In genomic region chr1:136363035-136363434, GRCm38 (mm10) we compare ENCODE assay signal across 18 mouse cellular contexts. TPM values are rescaled to one million over a fixed set of nuclear protein-coding genes. Genes with fewer than 3 reads are reported as not detected.
DNase-seq lines count a peak whose midpoint lies in the region; ATAC-seq lines count a peak whose summit lies in the region.
"Had no signal": no experiment of that assay in that cellular context is flagged by ENCODE, and none has a peak within 500 bp of the region (broad histone marks: within the 10 kb centered on the region; RNA-seq: fewer than 3 reads in every experiment).

No protein-coding gene starts in this region.

- WGBS in embryonic facial prominence, embryonic 12.5 days: 52% methylated on average over 6 of the region's 6 CpGs
- 63% methylated on average over 6 of the region's 6 CpGs for WGBS in embryonic facial prominence, embryonic 10.5 days
- WGBS in midbrain, embryonic 10.5 days: 68% methylated on average over 6 of the region's 6 CpGs
- 44% methylated on average over 6 of the region's 6 CpGs for WGBS in midbrain, embryonic 13.5 days
- WGBS in forebrain, embryonic 12.5 days: 42% methylated on average over 6 of the region's 6 CpGs
- 63% methylated on average over 6 of the region's 6 CpGs for WGBS in limb, embryonic 12.5 days

- H3K9ac ChIP-seq in embryonic facial prominence, embryonic 12.5 days: no peak overlapping the region
- no peak overlapping the region for H3K9ac ChIP-seq in midbrain, embryonic 13.5 days (replicated peaks)
- H3K9ac ChIP-seq in forebrain, embryonic 12.5 days: no peak overlapping the region
- H3K9ac ChIP-seq in limb, embryonic 12.5 days (replicated peaks): no peak overlapping the region
- H3K9ac ChIP-seq: liver, embryonic 15.5 days; neural tube, embryonic 13.5 days; stomach, embryonic 15.5 days had no signal

- ATAC-seq in embryonic facial prominence, embryonic 12.5 days (ENCODE audit: insufficient number of reproducible peaks, insufficient read depth, low FRiP score, low TSS enrichment): no peak
- no peak for ATAC-seq in midbrain, embryonic 13.5 days
- 0 out of 2 replicates have a peak, but pooled peaks have one; percentile 49 for ATAC-seq in forebrain, embryonic 12.5 days (ENCODE audit: low FRiP score)
- ATAC-seq in limb, embryonic 12.5 days (ENCODE audit: insufficient number of reproducible peaks, insufficient read depth, low FRiP score, low TSS enrichment, low read depth): no peak
- ATAC-seq: lung, postnatal 0 days had no signal

- DNase-seq in embryonic facial prominence, embryonic 10.5 days (ENCODE audit: low spot score): no peak
- DNase-seq in midbrain, embryonic 10.5 days (ENCODE audit: low spot score): no peak
- DNase-seq in left cerebral cortex, adult 9 months (ENCODE audit: low spot score in 2 of 2): no peak
- no peak for DNase-seq in yolk sac, embryonic 10.5 days (ENCODE audit: low spot score)
- DNase-seq: adrenal gland, adult 2 months; cerebellum, adult 9-10 months; kidney, adult 11 months; right cerebral cortex, postnatal 25 days; thymus, adult 2 months had no signal

- H3K4me1 ChIP-seq in embryonic facial prominence, embryonic 12.5 days: peaks cover 7% of the 10 kb centered on the region; the same call in 1 of the 2 replicates
- peaks cover 23% of the 10 kb centered on the region for H3K4me1 ChIP-seq in embryonic facial prominence, embryonic 10.5 days
- H3K4me1 ChIP-seq in midbrain, embryonic 10.5 days: peaks cover 40% of the 10 kb centered on the region
- peaks cover 13% of the 10 kb centered on the region for H3K4me1 ChIP-seq in midbrain, embryonic 13.5 days (replicated peaks)
- peaks cover 18% of the 10 kb centered on the region for H3K4me1 ChIP-seq in forebrain, embryonic 12.5 days
- peaks cover 28% of the 10 kb centered on the region for H3K4me1 ChIP-seq in limb, embryonic 12.5 days (replicated peaks)
- H3K4me1 ChIP-seq: neural tube, embryonic 13.5 days; stomach, embryonic 15.5 days had no signal

- H3K27me3 ChIP-seq in embryonic facial prominence, embryonic 12.5 days: no peaks in the 10 kb centered on the region
- no peaks in the 10 kb centered on the region for H3K27me3 ChIP-seq in embryonic facial prominence, embryonic 10.5 days (replicated peaks; ENCODE audit: low read depth, poor library complexity, severe bottlenecking)
- no peaks in the 10 kb centered on the region for H3K27me3 ChIP-seq in midbrain, embryonic 10.5 days (ENCODE audit: low read depth, poor library complexity, severe bottlenecking)
- H3K27me3 ChIP-seq in midbrain, embryonic 13.5 days: no peaks in the 10 kb centered on the region
- H3K27me3 ChIP-seq in forebrain, embryonic 12.5 days: no peaks in the 10 kb centered on the region
- H3K27me3 ChIP-seq in limb, embryonic 12.5 days: no peaks in the 10 kb centered on the region
- H3K27me3 ChIP-seq: neural tube, embryonic 13.5 days; stomach, embryonic 15.5 days had no signal

- no peaks in the 10 kb centered on the region for H3K36me3 ChIP-seq in embryonic facial prominence, embryonic 12.5 days
- no peaks in the 10 kb centered on the region for H3K36me3 ChIP-seq in embryonic facial prominence, embryonic 10.5 days (replicated peaks)
- H3K36me3 ChIP-seq in midbrain, embryonic 10.5 days: no peaks in the 10 kb centered on the region
- no peaks in the 10 kb centered on the region for H3K36me3 ChIP-seq in midbrain, embryonic 13.5 days
- H3K36me3 ChIP-seq in forebrain, embryonic 12.5 days (replicated peaks): no peaks in the 10 kb centered on the region
- H3K36me3 ChIP-seq in limb, embryonic 12.5 days: no peaks in the 10 kb centered on the region
- H3K36me3 ChIP-seq: heart, embryonic 10.5 days; liver, embryonic 15.5 days; neural tube, embryonic 13.5 days; stomach, embryonic 15.5 days had no signal

- H3K27ac ChIP-seq in embryonic facial prominence, embryonic 12.5 days: 0 out of 2 replicates have a peak overlapping the region, but pooled peaks have one; percentile 26
- no peak overlapping the region for H3K27ac ChIP-seq in embryonic facial prominence, embryonic 10.5 days (replicated peaks)
- H3K27ac ChIP-seq in midbrain, embryonic 10.5 days (replicated peaks): peak overlapping the region; percentile 70
- H3K27ac ChIP-seq in midbrain, embryonic 13.5 days: no peak overlapping the region
- H3K27ac ChIP-seq in forebrain, embryonic 12.5 days: peak overlapping the region; percentile 43
- H3K27ac ChIP-seq in limb, embryonic 12.5 days: peak overlapping the region; percentile 77; the same call in 1 of the 2 replicates
- H3K27ac ChIP-seq: heart, embryonic 10.5 days; liver, embryonic 15.5 days; neural tube, embryonic 13.5 days; stomach, embryonic 15.5 days had no signal

- H3K4me2 ChIP-seq in embryonic facial prominence, embryonic 12.5 days (replicated peaks): no peak overlapping the region
- H3K4me2 ChIP-seq in midbrain, embryonic 13.5 days (replicated peaks): no peak overlapping the region
- H3K4me2 ChIP-seq in forebrain, embryonic 12.5 days: 0 out of 2 replicates have a peak overlapping the region, but pooled peaks have one; percentile 13
- H3K4me2 ChIP-seq in limb, embryonic 12.5 days: no peak overlapping the region
- H3K4me2 ChIP-seq: liver, embryonic 15.5 days; neural tube, embryonic 13.5 days; stomach, embryonic 15.5 days had no signal

- H3K4me3 ChIP-seq in embryonic facial prominence, embryonic 12.5 days: no peak overlapping the region
- no peak overlapping the region for H3K4me3 ChIP-seq in embryonic facial prominence, embryonic 10.5 days
- H3K4me3 ChIP-seq in midbrain, embryonic 10.5 days: no peak overlapping the region
- H3K4me3 ChIP-seq in midbrain, embryonic 13.5 days (replicated peaks): no peak overlapping the region
- no peak overlapping the region for H3K4me3 ChIP-seq in forebrain, embryonic 12.5 days (replicated peaks)
- no peak overlapping the region for H3K4me3 ChIP-seq in limb, embryonic 12.5 days (replicated peaks)
- H3K4me3 ChIP-seq: heart, embryonic 10.5 days; liver, embryonic 15.5 days; neural tube, embryonic 13.5 days; stomach, embryonic 15.5 days had no signal

- H3K9me3 ChIP-seq in embryonic facial prominence, embryonic 12.5 days: no peaks in the 10 kb centered on the region
- H3K9me3 ChIP-seq in embryonic facial prominence, embryonic 10.5 days: no peaks in the 10 kb centered on the region
- no peaks in the 10 kb centered on the region for H3K9me3 ChIP-seq in midbrain, embryonic 10.5 days (replicated peaks)
- H3K9me3 ChIP-seq in midbrain, embryonic 13.5 days: no peaks in the 10 kb centered on the region
- no peaks in the 10 kb centered on the region for H3K9me3 ChIP-seq in forebrain, embryonic 12.5 days
- H3K9me3 ChIP-seq in limb, embryonic 12.5 days: no peaks in the 10 kb centered on the region
- H3K9me3 ChIP-seq: heart, embryonic 10.5 days; liver, embryonic 15.5 days; neural tube, embryonic 13.5 days; stomach, embryonic 15.5 days had no signal

RNA-seq across cellular contexts. Expression of gene Camsap2, which starts 17.1 kb away (rescaled TPM):
- 16.5 and 17.1 TPM in 2 replicates for polyA plus RNA-seq in embryonic facial prominence, embryonic 12.5 days (2016; fragmentation: Nextera tagmentation; extraction: Ambion mirVana)
- polyA plus RNA-seq in embryonic facial prominence, embryonic 10.5 days (2016; fragmentation: Nextera tagmentation; extraction: Ambion mirVana): 11.4 and 12.4 TPM in 2 replicates
- 11.1 and 14.4 TPM in 2 replicates for polyA plus RNA-seq in midbrain, embryonic 10.5 days (2016; fragmentation: Nextera tagmentation; extraction: Ambion mirVana)
- 28.1 and 29.1 TPM in 2 replicates for polyA plus RNA-seq in midbrain, embryonic 13.5 days (2015; fragmentation: Nextera tagmentation; extraction: Ambion mirVana)
- 33.3 and 33.4 TPM in 2 replicates for polyA plus RNA-seq in forebrain, embryonic 12.5 days (2016; fragmentation: Nextera tagmentation; extraction: Ambion mirVana)
- 15.6 and 15.8 TPM in 2 replicates for polyA plus RNA-seq in limb, embryonic 12.5 days (2016; fragmentation: Nextera tagmentation; extraction: Ambion mirVana)

RNA-seq across cellular contexts. Expression of gene Ddx59, which starts 52.0 kb away (rescaled TPM):
- 20.9 and 21.1 TPM in 2 replicates for polyA plus RNA-seq in embryonic facial prominence, embryonic 12.5 days (2016; fragmentation: Nextera tagmentation; extraction: Ambion mirVana)
- polyA plus RNA-seq in embryonic facial prominence, embryonic 10.5 days (2016; fragmentation: Nextera tagmentation; extraction: Ambion mirVana): 16.9 and 17.8 TPM in 2 replicates
- 19.6 and 20.7 TPM in 2 replicates for polyA plus RNA-seq in midbrain, embryonic 10.5 days (2016; fragmentation: Nextera tagmentation; extraction: Ambion mirVana)
- polyA plus RNA-seq in midbrain, embryonic 13.5 days (2015; fragmentation: Nextera tagmentation; extraction: Ambion mirVana): 16.7 and 19.0 TPM in 2 replicates
- polyA plus RNA-seq in forebrain, embryonic 12.5 days (2016; fragmentation: Nextera tagmentation; extraction: Ambion mirVana): 20.6 and 22.0 TPM in 2 replicates
- 20.9 and 21.1 TPM in 2 replicates for polyA plus RNA-seq in limb, embryonic 12.5 days (2016; fragmentation: Nextera tagmentation; extraction: Ambion mirVana)

Comparison
In these comparisons a context has a peak if more than half of its experiments do, and no peak if none do; other contexts are left out.
1. H3K27ac ChIP-seq: peak in embryonic facial prominence, embryonic 12.5 days (single experiment), midbrain, embryonic 10.5 days (single experiment), forebrain, embryonic 12.5 days (single experiment) and limb, embryonic 12.5 days (single experiment); none in embryonic facial prominence, embryonic 10.5 days (single experiment) and midbrain, embryonic 13.5 days (single experiment).